Mouse (Mus musculus) cerebral cortex, adult 2 months (tissue): ENCODE data around the gene Kdelr2.

Source experiments
- WGBS: fragments of 180-500 bp; shearing (Covaris S2); methylation state at CpG from one replicate; pipeline ENCODE4 v1.1.7; 2018; 5-methylcytosine and 5-hydroxymethylcytosine counted together

The Kdelr2 gene

GRCm38 (mm10) chr5:143403221-143404147 is at the start of gene Kdelr2:
Kdelr2 (plus strand) TSS chr5:143403838.
- under 1% methylated on average over 72 of the region's 72 CpGs for WGBS

DNA sequence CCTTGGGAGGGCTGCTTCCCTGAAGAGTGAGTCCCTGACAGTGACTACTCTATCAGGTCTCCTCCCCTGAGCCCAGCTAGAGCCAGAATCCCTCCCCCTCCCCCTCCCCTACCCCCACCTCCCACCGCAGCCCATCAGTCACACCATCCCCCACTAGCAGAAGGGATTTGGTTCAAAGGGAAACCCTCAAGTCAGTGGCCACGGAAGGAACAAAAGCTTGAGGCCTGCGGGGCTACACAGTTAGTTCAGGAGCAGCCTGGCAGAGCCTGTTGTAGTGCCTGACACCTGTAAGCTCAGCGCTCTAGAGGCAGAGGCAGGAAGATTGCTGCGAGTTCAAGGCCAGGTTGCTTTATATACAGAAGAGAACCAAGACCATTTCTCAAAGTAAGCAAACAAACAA is 47.6 kb upstream of the Kdelr2 start:
- 55% methylated on average over 5 of the region's 5 CpGs for WGBS

GRCm38 (mm10) chr5:143356686-143357388 is 46.8 kb upstream of the Kdelr2 start, which contains the start of gene Grid2ip:
Grid2ip (plus strand) TSS chr5:143357338.
- 29% methylated on average over 17 of the region's 17 CpGs for WGBS

DNA sequence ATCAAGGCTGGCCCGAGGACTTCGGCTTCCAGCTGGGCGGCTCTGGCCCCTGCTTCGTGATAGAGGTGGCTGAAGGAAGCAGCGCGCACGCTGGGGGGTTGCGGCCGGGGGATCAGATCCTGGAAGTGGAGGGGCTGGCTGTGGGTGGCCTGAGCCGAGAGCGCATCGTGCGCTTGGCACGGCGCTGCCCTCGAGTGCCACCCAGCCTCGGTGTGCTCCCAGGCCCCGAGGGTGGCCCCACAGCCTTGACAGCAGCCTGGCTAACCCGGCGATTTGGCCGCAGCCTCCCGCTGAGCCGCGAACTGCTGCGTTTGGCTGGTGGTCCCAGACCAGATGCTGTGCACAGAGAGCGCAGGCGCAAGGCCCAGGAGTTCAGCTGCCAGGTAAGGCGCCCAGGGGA is 46.1 kb upstream of the Kdelr2 start:
- WGBS = 18% methylated on average over 28 of the region's 28 CpGs

GRCm38 (mm10) chr5:143359263-143359662 is 44.4 kb upstream of the Kdelr2 start:
- 32% methylated on average over 7 of the region's 7 CpGs for WGBS

GRCm38 (mm10) chr5:143360000-143360399 is 43.6 kb upstream of the Kdelr2 start:
- 76% methylated on average over 5 of the region's 5 CpGs for WGBS

DNA sequence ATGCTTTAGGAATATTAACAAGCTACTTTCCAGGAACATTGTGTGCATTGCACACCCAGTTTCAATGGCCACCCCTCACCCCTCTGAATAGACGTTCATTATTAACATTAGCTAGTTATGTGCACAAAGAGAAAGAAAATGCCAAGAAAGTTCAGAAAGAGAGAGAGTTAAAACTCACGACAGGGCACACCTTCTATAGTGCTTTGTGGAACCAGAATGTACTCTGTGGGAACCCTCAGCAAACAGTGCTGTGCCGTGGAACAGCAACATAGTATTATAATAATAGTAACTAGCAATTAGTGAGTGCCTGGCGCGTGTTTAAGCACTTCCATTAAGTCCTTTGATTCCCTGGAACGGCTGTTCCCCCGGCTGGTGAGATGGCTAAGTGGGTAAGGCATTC is 42.2 kb upstream of the Kdelr2 start:
- WGBS = 55% methylated on average over 7 of the region's 7 CpGs

- 1% methylated on average over 47 of the region's 47 CpGs for WGBS
Observed at GRCm38 (mm10) chr5:143363678-143364615, 39.7 kb upstream of the Kdelr2 start.

GRCm38 (mm10) chr5:143367931-143368330 is 35.7 kb upstream of the Kdelr2 start:
- WGBS = 48% methylated on average over 3 of the region's 3 CpGs

DNA sequence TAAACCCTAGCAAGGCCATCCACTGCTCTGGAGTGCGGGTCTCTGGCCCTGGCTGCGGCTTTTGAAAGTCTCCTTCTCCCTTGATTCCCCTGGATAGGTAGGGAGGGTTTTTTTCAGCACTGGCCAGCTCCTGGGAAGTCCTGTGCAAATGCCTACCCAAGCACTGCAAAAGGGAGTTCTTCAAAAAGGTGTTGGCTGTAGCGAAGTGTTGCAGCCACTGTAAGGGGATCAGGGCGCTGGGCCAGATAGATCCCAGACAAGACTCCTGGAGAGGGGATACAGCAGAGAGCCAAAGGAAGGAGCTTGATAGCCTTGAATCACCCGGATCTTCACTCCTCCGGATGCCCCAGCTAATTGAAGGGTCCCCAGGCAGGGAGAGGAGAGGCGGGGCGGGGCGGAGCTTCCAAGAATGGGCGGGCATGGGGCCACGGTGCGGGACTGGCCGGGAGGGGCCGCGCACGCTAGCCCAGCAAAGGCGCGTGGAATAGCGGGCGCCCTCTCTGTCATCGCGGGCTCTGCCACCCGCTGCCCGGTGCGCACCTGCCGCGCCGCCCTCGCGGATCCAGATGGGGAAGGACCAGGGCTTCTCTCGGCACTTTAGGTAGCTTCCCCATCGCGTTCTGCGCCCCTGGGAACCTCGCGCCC is 33.9 kb upstream of the Kdelr2 start:
- 5% methylated on average over 36 of the region's 36 CpGs for WGBS

DNA sequence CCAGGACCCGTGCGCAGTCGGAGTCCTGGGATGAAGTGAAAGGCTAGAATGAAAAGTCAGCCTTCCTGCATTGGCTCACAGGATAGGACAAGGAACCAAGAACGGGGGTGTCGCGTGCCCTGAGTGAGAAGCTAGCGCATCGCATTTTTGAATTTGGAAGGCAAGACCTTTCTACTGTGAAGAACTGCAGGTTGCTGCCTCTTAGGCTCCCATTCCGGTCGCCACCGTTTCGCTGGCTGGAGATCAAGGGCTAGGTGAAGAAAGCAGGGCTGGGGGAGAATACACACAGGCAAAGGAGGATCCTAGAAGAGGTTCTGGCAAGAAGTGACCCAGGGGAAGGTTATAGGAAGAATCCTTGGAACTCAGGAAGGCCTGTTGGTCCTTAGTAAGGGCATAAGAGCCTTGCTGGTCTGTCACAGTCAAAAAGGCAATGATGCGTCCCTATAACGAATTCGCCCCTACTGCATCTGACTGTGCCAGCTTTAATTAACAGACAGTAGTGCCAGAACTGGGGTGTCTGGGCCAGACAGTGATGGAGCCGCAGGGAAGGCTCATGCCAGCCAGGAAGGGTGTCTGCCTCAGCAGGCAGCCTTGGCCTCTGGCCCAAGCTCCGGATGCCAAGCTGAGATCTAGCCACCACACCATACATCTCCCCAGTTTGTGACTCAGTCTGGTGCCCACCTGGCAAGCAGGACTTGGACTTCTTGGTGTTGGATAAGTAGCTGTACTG is 33.1 kb upstream of the Kdelr2 start:
- WGBS = 25% methylated on average over 17 of the region's 17 CpGs

- WGBS = 58% methylated on average over 4 of the region's 4 CpGs
Observed at GRCm38 (mm10) chr5:143371146-143371510, 32.5 kb upstream of the Kdelr2 start.

DNA sequence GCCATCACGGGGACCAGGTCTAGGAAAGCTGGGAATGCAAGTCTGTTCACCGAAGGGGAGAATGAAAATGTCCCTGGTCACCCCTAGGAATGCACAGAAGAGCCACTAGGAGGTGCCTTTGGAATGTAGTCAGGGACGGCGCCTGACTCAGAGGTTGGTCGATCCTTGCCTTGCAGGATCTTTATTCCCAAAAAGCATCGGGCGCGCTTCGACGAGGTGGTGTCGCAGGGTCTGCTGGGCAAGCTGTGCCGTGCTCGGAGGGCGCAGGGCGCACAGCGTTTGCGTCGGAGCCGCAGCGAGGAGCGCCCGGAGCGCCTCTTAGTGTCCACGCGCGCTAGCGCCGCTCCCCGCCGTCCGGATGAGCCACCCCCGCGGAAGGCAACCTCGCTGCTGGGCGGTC is 30.8 kb upstream of the Kdelr2 start:
- WGBS = 2% methylated on average over 35 of the region's 35 CpGs

DNA sequence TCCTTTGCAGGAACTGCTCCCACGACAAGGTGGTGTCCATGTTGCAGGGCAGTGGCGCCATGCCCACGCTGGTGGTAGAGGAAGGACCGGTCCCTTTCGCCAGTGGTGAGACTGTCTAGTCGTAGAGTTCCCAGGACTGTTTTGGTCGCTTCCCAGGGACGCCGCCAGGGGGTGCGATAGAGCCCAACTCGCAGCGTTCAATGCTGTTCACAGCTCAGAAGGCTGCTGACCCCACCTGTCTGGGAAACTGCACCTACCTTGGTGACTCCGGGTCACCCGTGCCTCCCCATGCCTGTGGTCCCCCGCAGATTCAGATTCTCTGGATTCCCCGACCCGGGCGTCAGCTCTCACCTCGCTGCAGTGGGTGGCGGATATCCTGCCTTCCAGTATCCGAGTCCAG is 28.4 kb upstream of the Kdelr2 start:
- WGBS = 9% methylated on average over 21 of the region's 21 CpGs

- WGBS = 87% methylated on average over 4 of the region's 4 CpGs
Observed at GRCm38 (mm10) chr5:143376156-143376555, 27.5 kb upstream of the Kdelr2 start.

DNA sequence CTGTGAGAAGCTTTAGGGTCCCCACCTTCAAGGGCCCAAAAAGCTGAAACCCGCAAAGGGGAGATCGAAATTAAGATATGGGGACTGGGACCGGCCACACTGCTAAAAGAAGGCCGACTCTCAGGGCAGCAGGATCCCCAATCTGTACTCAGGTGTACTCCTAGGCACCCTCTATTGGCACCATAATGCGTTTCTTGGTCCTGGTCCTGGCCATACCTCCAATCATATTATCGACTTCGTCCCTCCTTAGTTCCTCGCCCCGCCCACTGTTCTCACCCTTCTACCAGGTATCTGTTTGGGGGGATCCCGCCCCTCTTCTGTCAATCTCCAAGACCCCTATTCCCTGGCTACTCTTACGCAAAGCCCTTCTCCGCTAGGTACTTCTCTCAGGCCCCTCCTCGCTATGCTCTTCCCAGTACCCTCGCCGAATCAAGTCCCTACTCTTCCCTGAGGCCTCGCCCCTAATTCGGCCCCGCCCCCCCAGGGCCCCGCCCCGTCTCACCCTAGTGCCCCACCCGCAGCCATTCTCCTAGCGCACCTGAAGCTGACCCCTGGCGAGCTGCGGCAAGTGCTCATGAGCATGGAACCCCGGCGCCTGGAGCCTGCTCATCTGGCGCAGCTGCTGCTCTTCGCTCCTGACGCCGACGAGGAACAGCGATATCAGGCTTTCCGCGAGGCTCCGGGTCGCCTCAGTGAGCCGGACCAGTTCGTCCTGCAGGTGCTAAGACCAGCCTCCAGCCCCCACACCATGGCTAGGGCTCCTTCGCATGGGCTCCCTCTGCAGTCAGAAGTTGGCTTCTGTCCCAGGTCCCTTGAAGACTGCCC is 16.6 kb upstream of the Kdelr2 start:
- WGBS = 13% methylated on average over 39 of the region's 39 CpGs

GRCm38 (mm10) chr5:143394184-143394583 is 9.5 kb upstream of the Kdelr2 start:
- 83% methylated on average over 7 of the region's 7 CpGs for WGBS

- 94% methylated on average over 2 of the region's 2 CpGs for WGBS
Observed at GRCm38 (mm10) chr5:143394966-143395365, 8.7 kb upstream of the Kdelr2 start.

DNA sequence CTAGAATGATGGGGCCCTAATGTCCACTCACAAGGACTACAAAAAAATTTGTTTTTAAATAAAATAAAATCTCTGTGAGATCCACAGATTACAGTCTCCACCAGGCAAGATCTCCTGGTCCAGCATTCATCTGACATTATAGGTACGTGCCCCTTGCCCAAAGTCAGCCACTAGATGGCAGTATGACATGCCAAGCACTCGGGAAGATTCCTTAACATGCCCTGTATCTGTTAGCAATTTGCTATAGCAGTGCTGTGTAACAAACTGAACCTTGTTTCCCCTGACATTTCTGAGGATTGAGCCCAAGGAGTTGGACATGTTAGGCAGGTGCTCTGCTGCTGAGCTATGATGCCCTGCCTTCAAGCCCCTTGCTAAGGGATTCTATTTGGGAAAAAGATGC is 8.0 kb upstream of the Kdelr2 start:
- WGBS = 68% methylated on average over 2 of the region's 2 CpGs

- WGBS = 90% methylated on average over 12 of the region's 12 CpGs
Observed at GRCm38 (mm10) chr5:143400501-143400900, 3.1 kb upstream of the Kdelr2 start.
